Mouse (Mus musculus) stomach, embryonic 16.5 days (tissue): ENCODE results near the gene Gm5798. TPM values are rescaled to one million over a fixed set of nuclear protein-coding genes. Genes with fewer than 3 reads are reported as not detected.
"Not testable (repeated sequence)": the region's sequence is repeated elsewhere in the genome, so short reads cannot be mapped to it uniquely, and the experiment has no call there.

Source experiments
- ATAC-seq: fragments of 200-750 bp; cut with Nextera tagmentation; 2 replicates; pipeline ENCODE4 v1.8.0; 2017; ENCODE audit warnings: moderate number of reproducible peaks, moderate TSS enrichment; ENCODE audit not compliant: insufficient read depth, low FRiP score
- H3K27ac ChIP-seq: fragments of 300-500 bp; sonication (generic); 2 replicates; pipeline ENCODE4 v1.5.1; 2014; ENCODE audit warnings: low read length
- H3K27me3 ChIP-seq: fragments of 300-500 bp; sonication (generic); 2 replicates; pipeline ENCODE4 v1.6.1; 2014; ENCODE audit warnings: low read length, control low read depth, mixed read lengths; ENCODE audit not compliant: control insufficient read depth, insufficient read depth
- H3K36me3 ChIP-seq: fragments of 300-500 bp; sonication (generic); 2 replicates; pipeline ENCODE4 v1.6.1; 2014; ENCODE audit warnings: low read length; ENCODE audit not compliant: control insufficient read depth, insufficient read depth
- H3K4me1 ChIP-seq: fragments of 300-500 bp; sonication (generic); 2 replicates; pipeline ENCODE4 v1.6.1; 2014; ENCODE audit warnings: low read length, control low read depth, mixed read lengths; ENCODE audit not compliant: control insufficient read depth, insufficient read depth
- H3K4me2 ChIP-seq: fragments of 300-500 bp; sonication (generic); 2 replicates; pipeline ENCODE4 v1.6.1; 2014; ENCODE audit warnings: low read depth, low read length, mixed read lengths
- H3K4me3 ChIP-seq: fragments of 300-500 bp; sonication (generic); replicated peaks from 2 replicates; pipeline ENCODE4 v1.5.1; 2014; ENCODE audit warnings: mild to moderate bottlenecking, low read length
- H3K9ac ChIP-seq: fragments of 300-500 bp; sonication (generic); 2 replicates; pipeline ENCODE4 v1.6.1; 2014; ENCODE audit warnings: low read length
- H3K9me3 ChIP-seq: fragments of 300-500 bp; sonication (generic); replicated peaks from 2 replicates; pipeline ENCODE4 v1.6.1; 2016; ENCODE audit warnings: low read length, control low read depth; ENCODE audit not compliant: control insufficient read depth
- WGBS: fragments of 180-500 bp; shearing (Covaris S2); extraction: QIAGEN DNeasy Blood & Tissue Kit; methylation state at CpG from one replicate; pipeline ENCODE4 v1.1.7; 2014; 5-methylcytosine and 5-hydroxymethylcytosine counted together
- polyA plus RNA-seq: library from polyadenylated mRNA; unstranded; fragments of >200 nt; fragmentation: Nextera tagmentation; extraction: Ambion mirVana; gene quantifications from 2 replicates; pipeline ENCODE4 v1.2.1, GENCODE M21; 2015

Gene Gm5798
- polyA plus RNA-seq = not detected in 2 replicates

DNA sequence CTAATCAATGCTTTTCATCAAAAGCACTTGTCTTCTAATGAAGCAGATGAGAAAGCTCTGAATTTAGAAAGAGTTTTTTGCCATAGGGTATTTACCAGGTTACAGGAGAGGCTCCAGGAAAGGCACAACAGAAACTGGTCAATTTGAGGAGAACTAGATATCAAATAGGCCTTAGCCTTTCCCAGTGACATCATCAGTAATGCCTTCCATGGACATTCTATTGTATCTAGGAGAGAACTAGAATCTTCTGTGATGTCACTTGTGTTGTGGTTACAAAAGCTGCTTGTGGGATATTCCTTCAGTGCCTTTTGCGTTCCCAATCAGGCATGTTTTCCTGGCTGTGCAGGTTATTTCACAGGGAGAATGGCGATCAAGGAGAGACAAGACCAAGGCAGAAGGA, at the start of gene Gm5798:
TSS of gene Gm5798 (plus strand) at position 301 of the 400 bp plus-strand sequence.
- not testable (repeated sequence) for H3K4me2 ChIP-seq, H3K4me1 ChIP-seq, H3K27me3 ChIP-seq, H3K9ac ChIP-seq, H3K27ac ChIP-seq, H3K36me3 ChIP-seq, H3K4me3 ChIP-seq, ATAC-seq, H3K9me3 ChIP-seq
- 62% methylated on average over 2 of the region's 2 CpGs for WGBS

- not testable (repeated sequence) for H3K27ac ChIP-seq, H3K9me3 ChIP-seq, H3K9ac ChIP-seq, H3K27me3 ChIP-seq, H3K4me1 ChIP-seq, ATAC-seq, H3K4me2 ChIP-seq, H3K36me3 ChIP-seq, H3K4me3 ChIP-seq
- no CpG with 5 or more reads among the region's 3 CpGs for WGBS
Observed at GRCm38 (mm10) chr14:41386279-41386678, 37.9 kb downstream of the Gm5798 start, which contains the start of gene Gm7945. Gene Gm7945 (minus strand): TSS chr14:41386379.

Other genes starting within 250 kb of the Gm5798 start
- gene Mat1a, start 243.6 kb upstream of the Gm5798 start, polyA plus RNA-seq = 9.0 and 9.3 TPM in 2 replicates
- not detected in 2 replicates for gene Sftpa1, start 216.8 kb upstream of the Gm5798 start, polyA plus RNA-seq
- 1.7 and 2.2 TPM in 2 replicates for gene Mbl1, start 197.2 kb upstream of the Gm5798 start, polyA plus RNA-seq
- gene Sftpd, start 163.5 kb upstream of the Gm5798 start, polyA plus RNA-seq = 0.19 and 0.24 TPM in 2 replicates
- gene Gm2832, start 69.8 kb upstream of the Gm5798 start, polyA plus RNA-seq = not detected in 2 replicates
- not detected in 2 replicates for gene Gm7945, start 37.8 kb downstream of the Gm5798 start, polyA plus RNA-seq
- gene Gm6482, start 59.7 kb downstream of the Gm5798 start, polyA plus RNA-seq = not detected in 2 replicates
- gene Gm7954, start 104.9 kb downstream of the Gm5798 start, polyA plus RNA-seq = not detected in 2 replicates
- gene Gm3486, start 140.9 kb downstream of the Gm5798 start, polyA plus RNA-seq = not detected in 2 replicates
- gene Gm7970, start 207.0 kb downstream of the Gm5798 start, polyA plus RNA-seq = not detected in 2 replicates
- not detected in 2 replicates for gene 1700049E17Rik2, start 224.6 kb downstream of the Gm5798 start, polyA plus RNA-seq